Mouse (Mus musculus) NIH3T3 (cell line): ENCODE measurements around the gene Ston2.
"Not testable (repeated sequence)": the region's sequence is repeated elsewhere in the genome, so short reads cannot be mapped to it uniquely, and the experiment has no call there.

Source experiments
- DNase-seq: peaks from one replicate; pipeline ENCODE4 v3.0.0-alpha.2; 2012; ENCODE audit warnings: low read depth

Gene Ston2

GRCm38 (mm10) chr12:91749543-91750184 lies 38.5 kb downstream of the Ston2 start:
- no peak for DNase-seq

- DNase-seq, result no peak
Measured at GRCm38 (mm10) chr12:91748241-91748865, 39.8 kb downstream of the Ston2 start.

GRCm38 (mm10) chr12:91746839-91747238 lies 41.3 kb downstream of the Ston2 start:
- not testable (repeated sequence) for DNase-seq

GRCm38 (mm10) chr12:91745758-91746290 lies 42.4 kb downstream of the Ston2 start:
- no peak for DNase-seq

GRCm38 (mm10) chr12:91744091-91744490 lies 44.1 kb downstream of the Ston2 start:
- no peak for DNase-seq

GRCm38 (mm10) chr12:91742916-91743315 lies 45.3 kb downstream of the Ston2 start:
- DNase-seq, result no peak

GRCm38 (mm10) chr12:91738381-91738780 lies 49.8 kb downstream of the Ston2 start:
- no peak for DNase-seq

- DNase-seq, result no peak
Measured at GRCm38 (mm10) chr12:91736221-91736980, 51.8 kb downstream of the Ston2 start.

- DNase-seq, result no peak
Measured at GRCm38 (mm10) chr12:91734246-91735027, 53.8 kb downstream of the Ston2 start.

GRCm38 (mm10) chr12:91732729-91733448 lies 55.3 kb downstream of the Ston2 start:
- DNase-seq, result no peak

GRCm38 (mm10) chr12:91726202-91726601 lies 62.0 kb downstream of the Ston2 start:
- DNase-seq, result no peak

GRCm38 (mm10) chr12:91723912-91724311 lies 64.3 kb downstream of the Ston2 start:
- DNase-seq, result no peak

- no peak for DNase-seq
Measured at GRCm38 (mm10) chr12:91719134-91719533, 69.1 kb downstream of the Ston2 start.

GRCm38 (mm10) chr12:91715686-91716085 lies 72.5 kb downstream of the Ston2 start:
- no peak for DNase-seq

- DNase-seq, result no peak
Measured at GRCm38 (mm10) chr12:91713358-91713757, 74.8 kb downstream of the Ston2 start.

- no peak for DNase-seq
Measured at GRCm38 (mm10) chr12:91711655-91712054, 76.5 kb downstream of the Ston2 start.

- DNase-seq, result no peak
Measured at GRCm38 (mm10) chr12:91710876-91711275, 77.3 kb downstream of the Ston2 start.

GRCm38 (mm10) chr12:91709634-91710033 lies 78.6 kb downstream of the Ston2 start:
- DNase-seq, result no peak

- no peak for DNase-seq
Measured at GRCm38 (mm10) chr12:91709232-91709631, 79.0 kb downstream of the Ston2 start.

GRCm38 (mm10) chr12:91707807-91708206 lies 80.4 kb downstream of the Ston2 start:
- no peak for DNase-seq

GRCm38 (mm10) chr12:91703533-91703932 lies 84.7 kb downstream of the Ston2 start:
- peak; percentile 3 for DNase-seq
